Mouse (Mus musculus) limb, embryonic 12.5 days (tissue): ENCODE measurements around the gene Upp2. TPM values are rescaled to one million over a fixed set of nuclear protein-coding genes. Genes with fewer than 3 reads are reported as not detected.
A peak's percentile ranks its signal among the peaks of the same experiment; 100 is the strongest.

ENCODE experiments used
- ATAC-seq: fragments of 200-750 bp; cut with Nextera tagmentation; 2 replicates; pipeline ENCODE4 v1.8.0; 2017; ENCODE audit warnings: low read depth, moderate TSS enrichment; ENCODE audit not compliant: insufficient number of reproducible peaks, insufficient read depth, low FRiP score, low TSS enrichment
- H3K27ac ChIP-seq: fragments of 300-500 bp; sonication (generic); 2 replicates; pipeline ENCODE4 v1.5.1; 2016; ENCODE audit warnings: mild to moderate bottlenecking, moderate library complexity
- H3K27me3 ChIP-seq: fragments of 300-500 bp; sonication (generic); 2 replicates; pipeline ENCODE4 v1.6.1; 2016; ENCODE audit warnings: mild to moderate bottlenecking, moderate library complexity
- H3K36me3 ChIP-seq: fragments of 300-500 bp; sonication (generic); 2 replicates; pipeline ENCODE4 v1.6.1; 2016; ENCODE audit warnings: mild to moderate bottlenecking, moderate library complexity
- H3K4me1 ChIP-seq: fragments of 300-500 bp; sonication (generic); replicated peaks from 2 replicates; pipeline ENCODE4 v1.6.1; 2016
- H3K4me2 ChIP-seq: fragments of 300-500 bp; sonication (generic); 2 replicates; pipeline ENCODE4 v1.6.1; 2016; ENCODE audit warnings: mild to moderate bottlenecking, moderate library complexity
- H3K4me3 ChIP-seq: fragments of 300-500 bp; sonication (generic); replicated peaks from 2 replicates; pipeline ENCODE4 v1.5.1; 2016; ENCODE audit warnings: mild to moderate bottlenecking
- H3K9ac ChIP-seq: fragments of 300-500 bp; sonication (generic); replicated peaks from 2 replicates; pipeline ENCODE4 v1.6.1; 2016; ENCODE audit warnings: mild to moderate bottlenecking, moderate library complexity
- H3K9me3 ChIP-seq: fragments of 300-500 bp; sonication (generic); 2 replicates; pipeline ENCODE4 v1.6.1; 2016; ENCODE audit warnings: mild to moderate bottlenecking, moderate library complexity
- WGBS: fragments of 180-500 bp; shearing (Covaris S2); methylation state at CpG from one replicate; pipeline ENCODE4 v1.1.7; 2016; 5-methylcytosine and 5-hydroxymethylcytosine counted together
- polyA plus RNA-seq: library from polyadenylated mRNA; unstranded; fragments of >200 nt; fragmentation: Nextera tagmentation; extraction: Ambion mirVana; gene quantifications from 2 replicates; pipeline ENCODE4 v1.2.1, GENCODE M21; 2016

The Upp2 gene
- polyA plus RNA-seq, 1 experiment from 2014 or later = 10.4 TPM

DNA sequence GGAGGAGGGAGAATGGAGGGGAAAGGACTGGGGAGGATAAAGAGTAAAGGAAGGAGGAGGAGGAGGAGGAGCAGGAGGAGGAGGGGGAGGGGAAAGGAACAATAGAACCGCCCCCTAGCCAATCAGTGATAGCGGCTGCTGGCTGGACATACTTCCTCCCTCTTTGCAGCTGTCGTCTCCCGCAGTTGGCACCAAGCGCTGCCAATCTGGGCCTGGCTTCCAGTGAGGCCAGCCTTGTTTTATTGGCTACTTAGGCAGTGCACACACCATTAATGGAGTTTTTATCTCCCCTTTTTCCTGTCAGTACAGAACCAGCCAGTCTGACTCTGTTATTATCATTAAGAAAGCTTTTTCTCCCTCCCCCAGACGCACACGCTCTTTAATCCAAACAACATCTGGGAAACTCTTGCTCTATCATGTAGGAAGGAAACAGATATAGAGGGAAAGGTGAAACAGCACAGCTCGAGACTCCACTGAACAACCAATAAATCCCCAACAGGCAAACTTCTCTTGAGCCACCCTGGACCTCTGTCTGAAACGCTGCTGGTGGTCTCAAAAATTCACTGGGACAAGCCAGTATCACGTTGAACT is 34.7 kb upstream of the Upp2 start:
- WGBS = 4% methylated on average over 10 of the region's 10 CpGs
- 0 out of 2 replicates have a peak overlapping the region, but pooled peaks have one; percentile 5 for H3K4me3 ChIP-seq

DNA sequence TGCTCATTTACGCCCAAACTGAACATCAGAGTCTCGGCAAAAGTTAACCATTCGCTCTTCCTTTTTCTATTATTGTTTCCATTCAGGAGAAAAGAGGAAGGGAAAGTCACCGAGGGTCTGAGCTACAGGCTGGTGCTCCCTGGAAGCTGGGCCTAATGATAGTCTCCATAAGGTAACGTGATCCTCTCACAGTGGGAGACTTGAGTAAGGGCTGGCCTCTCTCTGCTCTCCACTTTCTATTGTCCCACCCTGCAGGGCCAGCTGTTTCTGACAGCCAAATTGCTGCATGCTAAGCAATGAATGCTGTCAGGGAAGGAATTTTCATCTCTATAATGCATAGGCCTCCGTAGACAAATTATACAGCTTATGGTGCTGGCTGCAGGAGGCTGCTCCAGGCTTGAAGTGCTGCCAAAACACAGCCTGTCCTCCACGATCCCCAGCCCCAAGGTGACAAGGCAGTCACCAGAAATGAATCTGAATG is 33.5 kb upstream of the Upp2 start:
- peak; percentile 71; the same call in 1 of the 2 replicates for ATAC-seq
- H3K4me1 ChIP-seq = peaks cover 62% of the 10 kb centered on the region
- H3K4me2 ChIP-seq = peak overlapping the region; percentile 13
- H3K9ac ChIP-seq = no peak overlapping the region
- H3K4me3 ChIP-seq = no peak overlapping the region
- peaks cover 11% of the 10 kb centered on the region; the same call in 1 of the 2 replicates for H3K36me3 ChIP-seq
- peak overlapping the region; percentile 84 for H3K27ac ChIP-seq
- WGBS = 17% methylated on average over 7 of the region's 7 CpGs
- H3K9me3 ChIP-seq = no peaks in the 10 kb centered on the region
- H3K27me3 ChIP-seq = no peaks in the 10 kb centered on the region

More for the DNA sequence above, 34.7 kb upstream of the Upp2 start:
- H3K9ac ChIP-seq = no peak overlapping the region
- no peaks in the 10 kb centered on the region for H3K9me3 ChIP-seq
- no peaks in the 10 kb centered on the region for H3K27me3 ChIP-seq
- peak; percentile 85 for ATAC-seq
- H3K4me2 ChIP-seq = peak overlapping the region; percentile 38
- H3K4me1 ChIP-seq = peaks cover 66% of the 10 kb centered on the region
- H3K27ac ChIP-seq = peak overlapping the region; percentile 79
- peaks cover 11% of the 10 kb centered on the region; the same call in 1 of the 2 replicates for H3K36me3 ChIP-seq

DNA sequence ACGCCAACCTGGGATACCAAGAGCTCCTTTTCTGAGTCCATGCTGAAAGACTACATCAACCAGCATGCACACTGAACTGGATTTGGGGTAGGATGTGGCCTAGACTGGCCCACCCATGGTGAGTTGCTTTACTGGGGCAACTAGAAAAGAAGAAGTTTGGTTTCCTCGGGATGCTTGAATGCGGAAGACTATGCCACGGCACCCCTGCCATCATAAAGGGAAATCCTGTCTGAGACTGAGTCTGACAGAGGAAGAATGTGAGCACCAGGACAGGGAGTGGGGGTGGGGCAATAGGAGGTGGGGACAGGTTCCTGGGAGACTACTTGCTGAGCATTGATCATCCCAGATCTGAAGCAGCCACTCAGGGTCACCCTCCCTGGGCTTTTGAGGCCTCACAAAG is 32.7 kb upstream of the Upp2 start:
- Histone ChIP-seq H3K9me3 (no peaks in the 10 kb centered on the region), H3K27me3 (no peaks in the 10 kb centered on the region), H3K27ac (peak overlapping the region; percentile 84), H3K4me2 (no peak overlapping the region), H3K36me3 (peaks cover 11% of the 10 kb centered on the region; the same call in 1 of the 2 replicates), H3K4me3 (no peak overlapping the region), H3K4me1 (peaks cover 64% of the 10 kb centered on the region), H3K9ac (no peak overlapping the region)
- no peak for ATAC-seq
- WGBS = 69% methylated on average over 4 of the region's 4 CpGs

DNA sequence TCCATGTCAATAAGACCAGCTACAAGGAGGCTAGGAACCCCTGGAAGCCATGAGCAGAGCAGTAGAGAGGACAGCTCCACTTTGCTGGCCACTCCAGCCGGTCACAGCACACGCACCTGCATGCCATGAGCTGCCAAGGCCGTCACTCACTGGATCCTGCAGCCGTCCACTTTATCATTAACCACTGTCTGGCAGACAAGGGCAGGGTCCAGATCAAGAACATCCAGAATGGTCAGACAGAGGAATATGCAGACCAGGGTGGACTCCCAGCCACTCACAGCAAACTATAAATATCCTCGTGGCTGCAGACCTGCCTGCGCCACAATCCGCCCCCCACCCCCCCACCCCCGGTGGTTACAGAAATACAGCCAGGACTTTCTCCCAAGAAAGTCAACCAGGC is 31.9 kb upstream of the Upp2 start:
- Histone ChIP-seq H3K9me3 (no peaks in the 10 kb centered on the region), H3K9ac (no peak overlapping the region), H3K4me1 (peaks cover 62% of the 10 kb centered on the region), H3K36me3 (peaks cover 11% of the 10 kb centered on the region; the same call in 1 of the 2 replicates), H3K27ac (no peak overlapping the region), H3K4me3 (no peak overlapping the region), H3K4me2 (no peak overlapping the region), H3K27me3 (no peaks in the 10 kb centered on the region)
- WGBS = 85% methylated on average over 8 of the region's 8 CpGs
- no peak for ATAC-seq

- no peaks in the 10 kb centered on the region for H3K27me3 ChIP-seq
- H3K4me1 ChIP-seq = peaks cover 51% of the 10 kb centered on the region
- ATAC-seq = no peak
- H3K36me3 ChIP-seq = peaks cover 11% of the 10 kb centered on the region; the same call in 1 of the 2 replicates
- 89% methylated on average over 3 of the region's 3 CpGs for WGBS
- no peak overlapping the region for H3K4me2 ChIP-seq
- H3K9ac ChIP-seq = no peak overlapping the region
- no peaks in the 10 kb centered on the region for H3K9me3 ChIP-seq
- H3K27ac ChIP-seq = no peak overlapping the region
- no peak overlapping the region for H3K4me3 ChIP-seq
Measured at GRCm38 (mm10) chr2:58536796-58537195, 30.3 kb upstream of the Upp2 start.

DNA sequence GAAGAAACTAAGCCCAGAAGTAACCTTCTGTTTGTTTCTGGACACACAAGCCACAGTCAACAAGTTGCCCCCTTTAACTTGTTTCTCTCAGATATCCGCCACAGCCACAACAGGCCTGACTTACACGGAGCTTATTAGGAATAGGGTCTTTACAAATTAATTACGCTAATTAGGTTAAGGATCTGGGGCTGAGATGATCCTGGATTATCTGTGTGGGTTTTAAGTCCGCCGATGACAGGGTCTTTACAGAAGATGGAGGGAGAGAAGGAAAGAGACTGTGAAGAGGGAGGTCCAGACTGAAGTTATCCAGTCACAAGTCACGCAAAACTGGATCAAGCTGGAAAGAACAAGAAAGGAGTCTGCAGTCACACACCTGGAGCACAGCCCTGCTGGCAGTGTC is 28.9 kb upstream of the Upp2 start:
- H3K9ac ChIP-seq = no peak overlapping the region
- H3K4me2 ChIP-seq = no peak overlapping the region
- peaks cover 11% of the 10 kb centered on the region; the same call in 1 of the 2 replicates for H3K36me3 ChIP-seq
- H3K27me3 ChIP-seq = no peaks in the 10 kb centered on the region
- H3K9me3 ChIP-seq = no peaks in the 10 kb centered on the region
- peaks cover 39% of the 10 kb centered on the region for H3K4me1 ChIP-seq
- WGBS = 87% methylated on average over 6 of the region's 6 CpGs
- H3K27ac ChIP-seq = no peak overlapping the region
- H3K4me3 ChIP-seq = no peak overlapping the region
- no peak for ATAC-seq

- 77% methylated on average over 5 of the region's 5 CpGs for WGBS
- ATAC-seq = no peak
- H3K9ac ChIP-seq = no peak overlapping the region
- no peak overlapping the region for H3K4me2 ChIP-seq
- no peak overlapping the region for H3K27ac ChIP-seq
- H3K27me3 ChIP-seq = no peaks in the 10 kb centered on the region
- no peaks in the 10 kb centered on the region for H3K36me3 ChIP-seq
- H3K9me3 ChIP-seq = no peaks in the 10 kb centered on the region
- H3K4me3 ChIP-seq = no peak overlapping the region
- H3K4me1 ChIP-seq = peaks cover 25% of the 10 kb centered on the region
Measured at GRCm38 (mm10) chr2:58543252-58543651, 23.8 kb upstream of the Upp2 start.

DNA sequence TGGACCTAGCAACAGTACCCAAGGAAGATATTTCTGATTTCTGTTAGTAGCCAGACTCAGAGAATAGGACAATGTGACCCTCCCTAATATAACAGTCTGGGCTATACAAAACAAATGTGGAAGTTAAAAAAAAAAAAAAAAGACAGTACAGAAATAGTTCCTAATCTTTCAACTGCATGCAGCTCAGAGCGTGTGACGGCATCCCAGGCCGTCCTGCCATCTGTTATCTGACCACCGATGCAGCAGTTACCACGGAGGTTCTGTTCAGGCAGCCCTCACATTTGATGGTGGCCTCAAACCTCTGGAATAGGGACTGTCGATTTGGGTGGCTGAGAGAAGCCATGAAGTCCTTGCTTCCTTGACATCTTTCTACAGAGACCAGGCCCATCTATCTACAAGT is 22.7 kb upstream of the Upp2 start:
- Histone ChIP-seq H3K36me3 (no peaks in the 10 kb centered on the region), H3K9ac (no peak overlapping the region), H3K27me3 (no peaks in the 10 kb centered on the region), H3K4me3 (no peak overlapping the region), H3K9me3 (no peaks in the 10 kb centered on the region), H3K27ac (no peak overlapping the region), H3K4me1 (peaks cover 20% of the 10 kb centered on the region), H3K4me2 (no peak overlapping the region)
- WGBS = 93% methylated on average over 6 of the region's 6 CpGs
- ATAC-seq = no peak

DNA sequence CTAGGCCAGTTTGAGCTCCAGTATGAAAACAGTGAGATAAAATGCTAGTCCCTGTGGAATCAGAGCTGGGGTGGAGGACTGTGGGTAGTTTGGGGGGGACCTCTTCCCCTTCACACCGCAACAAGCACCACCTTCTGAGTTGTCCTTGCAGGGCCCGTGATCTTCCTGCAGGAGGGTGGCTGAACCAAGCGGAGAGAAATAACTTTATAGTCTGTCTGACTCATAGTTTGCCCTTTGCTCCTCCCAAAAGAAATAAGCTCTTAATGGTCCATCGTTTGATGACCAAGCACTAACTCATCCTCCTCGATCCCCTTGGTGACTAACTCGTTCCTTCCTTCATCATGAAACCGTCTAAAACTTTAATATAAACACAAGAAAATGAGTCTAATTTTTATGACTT is 20.8 kb upstream of the Upp2 start:
- H3K36me3 ChIP-seq = no peaks in the 10 kb centered on the region
- peaks cover 26% of the 10 kb centered on the region for H3K4me1 ChIP-seq
- no peak overlapping the region for H3K9ac ChIP-seq
- H3K27ac ChIP-seq = no peak overlapping the region
- no peak for ATAC-seq
- WGBS = 86% methylated on average over 7 of the region's 7 CpGs
- H3K4me2 ChIP-seq = no peak overlapping the region
- no peaks in the 10 kb centered on the region for H3K9me3 ChIP-seq
- H3K27me3 ChIP-seq = no peaks in the 10 kb centered on the region
- no peak overlapping the region for H3K4me3 ChIP-seq

GRCm38 (mm10) chr2:58548943-58549342 is 18.2 kb upstream of the Upp2 start:
- H3K4me1 ChIP-seq = peaks cover 52% of the 10 kb centered on the region
- no peak for ATAC-seq
- no peak overlapping the region for H3K4me2 ChIP-seq
- H3K27me3 ChIP-seq = no peaks in the 10 kb centered on the region
- H3K9me3 ChIP-seq = no peaks in the 10 kb centered on the region
- 73% methylated on average over 7 of the region's 7 CpGs for WGBS
- no peaks in the 10 kb centered on the region for H3K36me3 ChIP-seq
- no peak overlapping the region for H3K9ac ChIP-seq
- no peak overlapping the region for H3K27ac ChIP-seq
- H3K4me3 ChIP-seq = no peak overlapping the region

DNA sequence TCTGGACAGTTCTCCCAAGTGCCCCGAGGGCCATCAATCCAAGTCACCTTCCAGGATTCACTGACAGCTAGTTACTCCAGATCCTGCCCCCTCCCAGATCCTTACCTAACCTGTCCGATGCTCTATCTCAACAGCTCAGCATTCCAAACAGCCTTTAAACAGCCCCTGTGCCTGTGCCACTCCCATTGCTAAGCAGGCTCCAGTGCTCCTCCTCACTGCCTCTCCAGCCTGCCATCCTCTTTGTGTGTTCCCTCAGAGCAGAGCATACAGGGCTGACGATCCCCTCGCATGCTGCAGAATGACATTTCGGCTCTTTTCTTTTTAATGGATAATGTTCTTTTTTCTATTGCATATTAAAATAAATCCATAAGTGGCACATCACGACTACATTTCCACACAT is 17.1 kb upstream of the Upp2 start:
- WGBS = 52% methylated on average over 6 of the region's 6 CpGs
- Histone ChIP-seq H3K27ac (no peak overlapping the region), H3K4me3 (no peak overlapping the region), H3K4me1 (peaks cover 60% of the 10 kb centered on the region), H3K4me2 (no peak overlapping the region), H3K9ac (no peak overlapping the region), H3K27me3 (no peaks in the 10 kb centered on the region), H3K36me3 (no peaks in the 10 kb centered on the region), H3K9me3 (no peaks in the 10 kb centered on the region)
- ATAC-seq = no peak

- Histone ChIP-seq H3K36me3 (no peaks in the 10 kb centered on the region), H3K4me3 (no peak overlapping the region), H3K4me1 (peaks cover 60% of the 10 kb centered on the region), H3K27me3 (no peaks in the 10 kb centered on the region), H3K9me3 (no peaks in the 10 kb centered on the region), H3K27ac (no peak overlapping the region), H3K9ac (no peak overlapping the region), H3K4me2 (no peak overlapping the region)
- WGBS = 56% methylated on average over 9 of the region's 9 CpGs
- ATAC-seq = no peak
Measured at GRCm38 (mm10) chr2:58550488-58550887, 16.6 kb upstream of the Upp2 start.
